In the genomic region with DNA sequence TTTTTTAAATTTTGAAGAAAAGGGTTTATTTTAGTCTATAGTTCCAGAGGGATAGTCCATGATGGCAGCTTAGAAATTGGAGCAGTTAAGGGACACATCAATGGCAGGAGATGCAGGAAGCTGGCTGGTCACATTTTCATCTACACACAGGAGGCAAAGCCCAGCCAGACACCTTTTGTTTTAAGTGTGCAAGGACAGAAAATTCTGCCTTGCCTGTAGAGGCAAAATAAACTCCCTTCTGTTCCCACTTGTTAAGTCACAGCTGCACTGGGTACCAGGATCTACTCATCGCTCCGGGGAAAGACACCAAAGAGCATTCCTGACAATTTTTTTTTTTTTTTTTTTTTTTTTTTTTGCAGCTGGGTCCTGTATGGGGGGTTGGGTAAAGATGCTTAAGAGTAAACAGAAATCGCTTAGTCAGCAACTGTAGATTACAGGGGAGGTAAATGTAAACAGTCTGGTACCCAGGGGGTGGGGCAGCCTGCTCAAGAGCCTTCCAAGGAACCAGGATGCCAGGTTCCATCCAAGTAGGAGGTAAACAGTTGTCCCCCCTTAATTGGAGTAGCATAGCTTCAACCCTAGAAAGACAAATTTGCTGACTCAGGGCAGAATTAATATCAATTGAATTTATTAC, we compare ENCODE assay signal across 9 mouse cellular contexts. TPM values are rescaled to one million over a fixed set of nuclear protein-coding genes. Genes with fewer than 3 reads are reported as not detected.
A peak's percentile ranks its signal among the peaks of the same experiment; 100 is the strongest.
DNase-seq lines count a peak whose midpoint lies in the region; ATAC-seq and TF ChIP-seq lines count a peak whose summit lies in the region.
"Had no signal": no experiment of that assay in that cellular context is flagged by ENCODE, and none has a peak within 500 bp of the region (broad histone marks: within the 10 kb centered on the region; RNA-seq: fewer than 3 reads in every experiment).

No protein-coding gene starts in this region.

- 0 out of 4 replicates have a peak overlapping the region, but pooled peaks of 1 of the 2 experiments have one; percentile 82 for H3K27ac ChIP-seq in heart, embryonic 14.5 days (replicated peaks in 1 of 2; ENCODE audit: control insufficient read depth in 1 of 2, insufficient read depth in 1 of 2, low read depth in 2 of 2, low read length in 2 of 2)
- H3K27ac ChIP-seq in forebrain, postnatal 0 days (ENCODE audit: low read depth, low read length) = no peak overlapping the region
- peak overlapping the region; percentile 89; the same call in 1 of the 2 replicates for H3K27ac ChIP-seq in olfactory bulb, adult 2 months (ENCODE audit: insufficient read depth, low read depth, low read length)

- H3K9me3 ChIP-seq in heart, embryonic 14.5 days (ENCODE audit: control insufficient read depth, low read length) = no peaks in the 10 kb centered on the region
- no peaks in the 10 kb centered on the region for H3K9me3 ChIP-seq in megakaryocyte, embryonic 14.5 days
- H3K9me3 ChIP-seq in forebrain, postnatal 0 days (ENCODE audit: low read length) = no peaks in the 10 kb centered on the region

- H3K9ac ChIP-seq in heart, embryonic 14.5 days (ENCODE audit: low read length) = peak overlapping the region; percentile 56; the same call in 1 of the 2 replicates
- H3K9ac ChIP-seq in forebrain, postnatal 0 days = peak overlapping the region; percentile 29

- no peak for TF ChIP-seq POLR2A in olfactory bulb, adult 2 months (IDR thresholded peaks at IDR 0.05; ENCODE audit: insufficient read depth, low read depth, low read length)

- H3K4me3 ChIP-seq in heart, embryonic 14.5 days (ENCODE audit: control insufficient read depth in 1 of 2, insufficient read depth in 1 of 2, low read depth in 1 of 2, low read length in 2 of 2) = no peak overlapping the region
- peak overlapping the region; percentile 65 for H3K4me3 ChIP-seq in megakaryocyte, embryonic 14.5 days (replicated peaks)
- peak overlapping the region; percentile 28 for H3K4me3 ChIP-seq in forebrain, postnatal 0 days (ENCODE audit: low read depth, low read length)
- H3K4me3 ChIP-seq in olfactory bulb, adult 2 months (ENCODE audit: insufficient read depth, low read depth, low read length) = 0 out of 2 replicates have a peak overlapping the region, but pooled peaks have one; percentile 17
- H3K4me3 ChIP-seq: erythroblast, embryonic 14.5 days had no signal

- ATAC-seq in heart, embryonic 14.5 days (ENCODE audit: insufficient number of reproducible peaks, insufficient read depth, low FRiP score, low read depth) = no peak
- ATAC-seq in megakaryocyte, adult 5-6 weeks (ENCODE audit: poor library complexity, severe bottlenecking) = no peak
- ATAC-seq in forebrain, postnatal 0 days = no peak

- no peak for TF ChIP-seq CTCF in forebrain, postnatal 0 days (IDR thresholded peaks at IDR 0.05; ENCODE audit: low read depth)
- no peak for TF ChIP-seq CTCF in olfactory bulb, adult 2 months (IDR thresholded peaks at IDR 0.05; ENCODE audit: insufficient read depth, low read depth, low read length)

- intact Hi-C loops in heart, postnatal 14 days (cut with DNase I) = no loop called here
- intact Hi-C loops in left cerebral cortex, postnatal 36 days (cut with DNase I) = no loop called here

- DNase-seq in heart, postnatal 14 days = no peak
- DNase-seq in forebrain, postnatal 0 days = no peak
- no peak for DNase-seq in left cerebral cortex, postnatal 36 days (ENCODE audit: low spot score in 2 of 2)
- no peak for DNase-seq in cerebellum, adult 9-11 months

- H3K4me1 ChIP-seq in heart, embryonic 14.5 days (ENCODE audit: control insufficient read depth in 2 of 2, insufficient read depth in 2 of 2, low read length in 2 of 2) = peaks cover 10 to 27% of the 10 kb centered on the region in 2 experiments
- H3K4me1 ChIP-seq in megakaryocyte, embryonic 14.5 days = peaks cover 70% of the 10 kb centered on the region
- H3K4me1 ChIP-seq in forebrain, postnatal 0 days (ENCODE audit: insufficient read depth) = peaks cover 14% of the 10 kb centered on the region
- peaks cover 12% of the 10 kb centered on the region for H3K4me1 ChIP-seq in olfactory bulb, adult 2 months (ENCODE audit: control insufficient read depth, insufficient read depth, low read length)

- WGBS in heart, embryonic 14.5 days = 50% methylated on average over 3 of the region's 3 CpGs
- 28% methylated on average over 3 of the region's 3 CpGs for WGBS in forebrain, postnatal 0 days
- 13% methylated on average over 3 of the region's 3 CpGs for WGBS in olfactory bulb, adult 2 months

- H3K4me2 ChIP-seq in heart, embryonic 14.5 days (ENCODE audit: low read length) = peak overlapping the region; percentile 93
- H3K4me2 ChIP-seq in forebrain, postnatal 0 days (ENCODE audit: low read depth) = peak overlapping the region; percentile 87

- no peaks in the 10 kb centered on the region for H3K27me3 ChIP-seq in heart, embryonic 14.5 days (ENCODE audit: control insufficient read depth, insufficient read depth, low read length)
- peaks cover 5% of the 10 kb centered on the region for H3K27me3 ChIP-seq in megakaryocyte, embryonic 14.5 days (replicated peaks)
- H3K27me3 ChIP-seq in forebrain, postnatal 0 days (ENCODE audit: insufficient read depth, low read length) = no peaks in the 10 kb centered on the region

- peaks cover 24% of the 10 kb centered on the region for H3K36me3 ChIP-seq in heart, embryonic 14.5 days (ENCODE audit: control insufficient read depth, insufficient read depth, low read length)
- peaks cover 23% of the 10 kb centered on the region for H3K36me3 ChIP-seq in megakaryocyte, embryonic 14.5 days (replicated peaks; ENCODE audit: low read length)
- peaks cover 5% of the 10 kb centered on the region for H3K36me3 ChIP-seq in forebrain, postnatal 0 days (ENCODE audit: insufficient read depth)

RNA-seq across cellular contexts. Expression of a gene that starts 4.4 kb away (rescaled TPM):
- 32.8 and 36.1 TPM in 2 replicates for polyA plus RNA-seq in heart, embryonic 14.5 days (2014; fragmentation: Nextera tagmentation; extraction: Ambion mirVana)
- total RNA-seq in heart, postnatal 14 days (2021) = 10 to 100 TPM; 44.7 to 51.8 TPM
- polyA plus RNA-seq in megakaryocyte, embryonic 14.5 days (2012; ENCODE audit: insufficient read depth, low replicate concordance) = 32.7 and 46.2 TPM in 2 replicates
- 3.0 and 3.6 TPM in 2 replicates for total RNA-seq in megakaryocyte, adult 5-6 weeks (2015)
- 1.4 and 3.5 TPM in 2 replicates for total RNA-seq in megakaryocyte, adult 5-6 weeks (2017)
- 134 and 161 TPM in 2 replicates for total RNA-seq in forebrain, postnatal 0 days (2014; rRNA removed)
- polyA plus RNA-seq in forebrain, postnatal 0 days (2015; fragmentation: Nextera tagmentation; extraction: Ambion mirVana) = 86.3 and 95.7 TPM in 2 replicates
- not detected in 2 replicates for polyA plus RNA-seq in olfactory bulb, adult 2 months (2012; ENCODE audit: insufficient read depth, insufficient read length, low replicate concordance, missing spikeins)
- 10 to 100 TPM; 70.7 to 73.6 TPM for total RNA-seq in left cerebral cortex, postnatal 36 days (2021)

Comparison
In these comparisons a context has a peak if more than half of its experiments do, and no peak if none do; other contexts are left out.
1. H3K4me3 ChIP-seq: peak in megakaryocyte, embryonic 14.5 days (single experiment), forebrain, postnatal 0 days (single experiment) and olfactory bulb, adult 2 months (single experiment); none in heart, embryonic 14.5 days (0 of 2).
2. RNA of a gene that starts 4.4 kb away (total RNA-seq): 134 to 161 TPM in forebrain, postnatal 0 days, 70.7 to 73.6 TPM in left cerebral cortex, postnatal 36 days and 44.7 to 51.8 TPM in heart, postnatal 14 days; 1.4 to 3.6 TPM in megakaryocyte, adult 5-6 weeks; every median in the first group is over 4 times any median in the second.